Mouse (Mus musculus) spleen, adult 2 months (tissue): ENCODE data around the gene Arrb1. TPM values are rescaled to one million over a fixed set of nuclear protein-coding genes. Genes with fewer than 3 reads are reported as not detected.
"Not testable (repeated sequence)": the region's sequence is repeated elsewhere in the genome, so short reads cannot be mapped to it uniquely, and the experiment has no call there.

ENCODE experiments used
- DNase-seq, 2 experiments: peaks; one replicate each; pipeline versions ENCODE4 v3.0.0 to v3.0.0-alpha.2; 2012 to 2021; ENCODE audit warnings: low spot score in 2 of 2, low read depth in 1 of 2
- H3K27ac ChIP-seq: fragments of 200-500 bp; 2 replicates; pipeline ENCODE4 v1.5.1; 2012; ENCODE audit warnings: low read length, inconsistent platforms; ENCODE audit not compliant: insufficient read depth
- H3K27me3 ChIP-seq: fragments of 200-500 bp; 2 replicates; pipeline ENCODE4 v1.6.1; 2012; ENCODE audit warnings: mild to moderate bottlenecking, moderate library complexity, low read length, inconsistent platforms; ENCODE audit not compliant: control insufficient read depth, insufficient read depth
- H3K36me3 ChIP-seq: fragments of 200-500 bp; 2 replicates; pipeline ENCODE4 v1.6.1; 2012; ENCODE audit warnings: mild to moderate bottlenecking, low read length, inconsistent platforms; ENCODE audit not compliant: control insufficient read depth, insufficient read depth
- H3K4me1 ChIP-seq: fragments of 200-500 bp; 2 replicates; pipeline ENCODE4 v1.6.1; 2011; ENCODE audit warnings: inconsistent platforms; ENCODE audit not compliant: control insufficient read depth, insufficient read depth, insufficient read length
- H3K4me3 ChIP-seq: fragments of 200-500 bp; 2 replicates; pipeline ENCODE4 v1.5.1; 2011; ENCODE audit warnings: mild to moderate bottlenecking, inconsistent platforms; ENCODE audit not compliant: insufficient read depth, insufficient read length; ENCODE audit errors: extremely low read depth
- CTCF ChIP-seq: fragments of 200-500 bp; IDR thresholded peaks from 2 replicates; pipeline ENCODE4 v1.5.1; 2011; ENCODE audit warnings: mild to moderate bottlenecking, inconsistent platforms; ENCODE audit not compliant: insufficient read depth, insufficient read length, insufficient replicate concordance; ENCODE audit errors: extremely low read depth
- POLR2A ChIP-seq: fragments of 200-500 bp; IDR thresholded peaks from 2 replicates; pipeline ENCODE4 v1.6.1; 2011; ENCODE audit warnings: low read depth, low read length, inconsistent platforms
- WGBS: fragments of 180-500 bp; shearing (Covaris S2); methylation state at CpG from one replicate; pipeline ENCODE4 v1.1.7; 2018; 5-methylcytosine and 5-hydroxymethylcytosine counted together
- polyA plus RNA-seq: library from polyadenylated mRNA; depleted of rRNA; stranded (reverse); fragments of >200 nt; gene quantifications from 2 replicates; pipeline ENCODE4 v1.2.3, GENCODE M21; 2012; rRNA removed

Gene Arrb1
- polyA plus RNA-seq: 64.6 and 66.0 TPM in 2 replicates

DNA sequence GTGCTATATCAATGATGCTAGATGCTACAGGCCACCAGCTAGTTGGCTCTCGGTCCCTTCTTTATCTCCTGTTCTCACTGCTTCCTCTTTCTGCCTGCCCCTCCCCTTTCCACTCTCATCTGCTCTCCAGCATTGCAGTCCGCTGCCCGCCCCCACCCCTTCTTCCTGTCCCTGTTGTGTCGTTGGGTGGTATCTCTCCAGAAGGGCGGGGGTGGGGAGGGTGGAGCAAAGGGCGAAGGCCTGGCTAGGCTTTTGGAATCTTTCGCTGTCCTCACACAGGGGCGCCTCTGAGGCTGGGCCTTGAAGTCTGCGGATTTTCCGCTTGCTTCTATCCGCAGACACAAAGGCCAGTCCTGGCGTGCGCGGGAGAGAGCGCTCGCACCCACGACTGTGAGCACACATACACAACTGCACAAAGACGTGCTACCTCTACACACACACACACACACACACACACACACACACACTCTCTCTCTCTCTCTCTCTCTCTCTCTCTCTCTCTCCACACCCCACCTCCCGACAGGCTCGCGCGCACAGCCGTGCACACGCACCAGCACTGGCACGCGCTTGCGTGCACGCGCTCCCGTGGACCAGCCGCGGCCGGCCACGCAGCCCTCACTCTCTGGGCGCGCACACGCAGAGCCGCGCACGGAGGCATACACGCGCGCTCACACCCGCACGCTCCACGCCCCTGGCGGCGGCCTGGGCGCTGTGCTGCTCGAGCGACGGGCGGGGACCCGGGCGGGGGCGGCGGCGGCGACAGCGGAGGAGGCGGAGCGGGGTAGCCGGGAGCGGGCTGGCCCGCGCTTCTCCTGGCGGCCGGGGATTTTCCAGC lies at the start of gene Arrb1:
Gene Arrb1 (plus strand): TSS at position 566 of the 835 bp plus-strand sequence.
- no peaks in the 10 kb centered on the region for H3K27me3 ChIP-seq
- under 1% methylated on average over 66 of the region's 68 CpGs for WGBS
- H3K4me1 ChIP-seq: peaks cover 3% of the 10 kb centered on the region; the same call in 1 of the 2 replicates
- no peaks in the 10 kb centered on the region for H3K36me3 ChIP-seq
- H3K27ac ChIP-seq: peak within 1 kb of the TSS; percentile 93
- DNase-seq: peak; percentile 75 to 76
- H3K4me3 ChIP-seq: peak within 1 kb of the TSS; percentile 93
- peak; percentile 35; the same call in 1 of the 2 replicates for TF ChIP-seq CTCF
- TF ChIP-seq POLR2A: peak; percentile 26

DNA sequence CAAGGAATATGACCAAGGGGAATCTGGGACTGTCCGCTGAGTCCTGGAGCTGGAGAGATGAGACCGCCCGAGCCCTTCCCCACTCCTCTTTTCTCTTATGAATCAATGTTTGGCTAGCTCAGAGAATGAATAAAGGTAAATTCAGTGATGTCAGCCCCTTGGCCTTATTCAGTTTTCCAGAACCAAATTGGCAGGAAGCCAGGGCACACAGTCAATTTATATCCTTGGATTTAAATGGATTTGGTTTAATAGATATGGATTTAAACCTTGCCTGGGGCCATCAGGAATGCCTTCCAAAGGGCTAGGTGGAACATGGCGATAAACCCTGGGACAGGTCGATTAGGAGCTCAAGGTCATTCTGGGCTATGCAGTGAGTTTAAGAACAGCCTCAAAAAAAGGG lies 45.6 kb upstream of the Arrb1 start:
- 91% methylated on average over 5 of the region's 5 CpGs for WGBS
- Histone ChIP-seq H3K4me3 (no peak overlapping the region), H3K27ac (no peak overlapping the region), H3K27me3 (no peaks in the 10 kb centered on the region), H3K4me1 (no peaks in the 10 kb centered on the region), H3K36me3 (no peaks in the 10 kb centered on the region)
- no peak for DNase-seq
- TF ChIP-seq POLR2A (no peak), CTCF (no peak)

DNA sequence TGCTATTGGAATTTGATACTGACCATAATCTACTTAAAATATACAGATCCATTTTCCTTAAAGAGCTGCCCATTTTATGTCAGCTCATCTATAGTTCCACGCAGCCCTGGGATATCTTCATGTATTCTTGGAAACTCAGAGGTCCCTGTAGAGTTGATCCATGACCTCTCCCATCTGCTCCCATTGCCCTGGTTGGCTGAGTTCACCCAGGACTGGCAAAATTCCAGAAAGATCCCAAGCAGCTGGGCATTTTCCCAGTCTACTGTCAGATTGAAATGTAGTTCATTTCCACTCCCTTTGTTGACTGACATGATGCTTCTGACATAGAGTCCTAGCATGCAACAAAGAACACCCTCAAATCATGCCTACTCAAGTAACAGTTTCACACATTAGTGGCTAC lies 36.1 kb upstream of the Arrb1 start:
- no peaks in the 10 kb centered on the region for H3K36me3 ChIP-seq
- TF ChIP-seq CTCF: no peak
- no peak for TF ChIP-seq POLR2A
- H3K4me3 ChIP-seq: no peak overlapping the region
- H3K27ac ChIP-seq: no peak overlapping the region
- 88% methylated on average over 1 of the region's 1 CpGs for WGBS
- H3K4me1 ChIP-seq: no peaks in the 10 kb centered on the region
- no peak for DNase-seq
- no peaks in the 10 kb centered on the region for H3K27me3 ChIP-seq

DNA sequence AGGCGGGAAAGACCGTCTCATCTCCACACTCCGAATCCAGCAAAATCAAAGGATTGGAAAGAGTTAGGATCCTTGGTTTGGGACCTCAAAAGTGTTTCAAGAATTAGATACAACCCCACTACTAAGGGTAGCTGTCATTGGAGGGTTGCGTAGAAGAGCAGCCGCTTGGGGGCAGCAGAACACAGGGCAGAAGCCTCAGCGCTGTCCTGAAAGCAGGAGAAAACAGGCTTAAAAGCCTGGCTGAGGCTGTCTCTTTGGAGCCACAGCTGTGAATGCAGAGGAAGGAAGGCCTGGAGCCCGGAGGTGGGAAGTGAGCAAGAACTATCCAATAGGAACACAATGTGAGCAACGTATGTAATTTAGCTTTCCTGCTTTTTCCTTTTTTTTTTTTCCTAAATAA lies 35.1 kb upstream of the Arrb1 start:
- WGBS: 9% methylated on average over 8 of the region's 8 CpGs
- no peaks in the 10 kb centered on the region for H3K4me1 ChIP-seq
- no peak overlapping the region for H3K4me3 ChIP-seq
- H3K36me3 ChIP-seq: no peaks in the 10 kb centered on the region
- peak; percentile 29 to 73 for DNase-seq
- TF ChIP-seq CTCF (peak; percentile 97), POLR2A (no peak)
- H3K27ac ChIP-seq: no peak overlapping the region
- H3K27me3 ChIP-seq: no peaks in the 10 kb centered on the region

DNA sequence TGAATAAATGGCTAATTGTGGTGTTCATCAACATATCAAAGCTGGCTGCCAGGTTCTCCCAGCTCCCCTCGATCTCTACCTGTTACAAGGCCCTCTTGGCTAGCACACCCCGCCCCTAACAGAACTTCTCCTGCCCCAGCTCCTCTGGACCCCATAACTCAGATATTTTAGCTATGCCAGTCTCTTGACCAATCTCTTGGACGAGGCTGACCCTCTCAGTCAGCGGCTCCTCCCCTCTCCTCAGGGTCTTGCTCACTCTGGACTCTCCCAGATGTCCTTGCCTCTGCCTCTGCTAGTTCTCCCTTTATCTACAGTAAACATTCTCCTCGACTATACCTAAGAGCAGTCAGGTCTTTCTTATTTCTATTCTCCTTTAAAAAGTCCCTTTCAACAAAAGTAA lies 34.6 kb upstream of the Arrb1 start:
- no peak for DNase-seq
- H3K36me3 ChIP-seq: no peaks in the 10 kb centered on the region
- H3K27ac ChIP-seq: peak overlapping the region; percentile 27; the same call in 1 of the 2 replicates
- H3K4me1 ChIP-seq: no peaks in the 10 kb centered on the region
- H3K4me3 ChIP-seq: no peak overlapping the region
- WGBS: 72% methylated on average over 5 of the region's 5 CpGs
- no peaks in the 10 kb centered on the region for H3K27me3 ChIP-seq
- TF ChIP-seq POLR2A: no peak
- TF ChIP-seq CTCF: no peak

DNA sequence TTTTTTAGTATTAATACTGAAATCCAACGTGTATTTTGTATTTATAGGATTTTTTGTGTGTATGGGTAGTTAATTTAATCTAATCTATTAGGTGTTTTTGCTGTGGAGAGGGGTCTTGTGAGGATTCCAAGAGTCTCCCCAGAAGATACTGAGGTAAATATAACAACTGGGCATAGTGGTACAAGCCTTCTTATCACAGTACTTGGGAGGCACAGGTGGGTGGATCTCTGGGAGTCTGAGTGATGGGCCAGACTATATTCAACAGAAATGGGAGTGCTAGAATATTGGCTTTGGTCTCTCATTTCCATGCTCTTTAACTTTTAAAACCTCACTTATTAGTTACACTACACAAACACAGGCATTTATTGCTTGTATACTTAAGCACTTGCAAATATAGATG lies 34.1 kb upstream of the Arrb1 start:
- Histone ChIP-seq H3K27me3 (no peaks in the 10 kb centered on the region), H3K36me3 (no peaks in the 10 kb centered on the region), H3K4me3 (no peak overlapping the region), H3K27ac (no peak overlapping the region), H3K4me1 (no peaks in the 10 kb centered on the region)
- no peak for TF ChIP-seq POLR2A
- TF ChIP-seq CTCF: no peak
- WGBS: 75% methylated on average over 1 of the region's 1 CpGs
- no peak for DNase-seq

DNA sequence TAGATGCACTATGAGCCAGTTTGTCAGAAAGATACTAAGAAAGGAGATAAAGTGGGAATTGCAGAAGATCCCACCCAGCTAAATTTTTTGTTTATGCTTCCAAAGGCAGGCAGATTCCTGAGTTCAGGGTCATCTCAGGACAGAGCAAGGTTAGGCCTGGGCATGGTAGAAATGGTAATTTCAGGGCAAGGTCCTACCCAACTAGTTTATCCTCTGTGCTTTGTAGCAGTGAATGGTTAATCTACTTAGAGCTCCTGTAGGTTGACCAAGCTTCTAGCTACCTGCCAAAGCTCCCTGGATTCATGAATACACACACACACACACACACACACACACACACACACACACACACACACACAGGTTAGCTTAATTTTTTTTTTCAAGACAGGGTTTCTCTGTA lies 30.7 kb upstream of the Arrb1 start:
- Histone ChIP-seq H3K27ac (no peak overlapping the region), H3K4me3 (no peak overlapping the region), H3K36me3 (no peaks in the 10 kb centered on the region), H3K4me1 (no peaks in the 10 kb centered on the region), H3K27me3 (no peaks in the 10 kb centered on the region)
- TF ChIP-seq POLR2A: no peak
- TF ChIP-seq CTCF: no peak
- no peak for DNase-seq

DNA sequence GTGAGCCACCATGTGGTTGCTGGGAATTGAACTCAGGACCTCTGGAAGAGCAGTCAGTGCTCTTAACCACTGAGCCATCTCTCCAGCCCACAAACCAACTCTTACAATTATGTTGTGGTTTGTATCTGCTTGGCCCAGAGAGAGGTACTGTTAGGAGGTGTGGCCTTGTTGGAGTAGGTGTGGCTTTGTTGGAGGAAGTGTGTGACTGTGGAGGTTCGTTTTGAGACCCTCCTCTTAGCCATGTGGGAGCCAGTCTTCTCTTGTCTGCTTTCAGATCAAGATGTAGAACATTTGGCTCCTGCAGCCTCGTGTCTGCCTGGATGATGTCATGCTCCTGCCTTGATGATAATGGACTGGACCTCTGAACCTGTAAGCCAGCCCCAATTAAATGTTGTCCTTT lies 27.1 kb upstream of the Arrb1 start:
- not testable (repeated sequence) for H3K27ac ChIP-seq, H3K27me3 ChIP-seq, DNase-seq, H3K4me1 ChIP-seq, H3K36me3 ChIP-seq, H3K4me3 ChIP-seq
- 11% methylated on average over 2 of the region's 2 CpGs for WGBS
